Mouse (Mus musculus): Measurements from ENCODE around the gene Lrba.
A peak's percentile ranks its signal among the peaks of the same experiment; 100 is the strongest.

Gene Lrba

DNA sequence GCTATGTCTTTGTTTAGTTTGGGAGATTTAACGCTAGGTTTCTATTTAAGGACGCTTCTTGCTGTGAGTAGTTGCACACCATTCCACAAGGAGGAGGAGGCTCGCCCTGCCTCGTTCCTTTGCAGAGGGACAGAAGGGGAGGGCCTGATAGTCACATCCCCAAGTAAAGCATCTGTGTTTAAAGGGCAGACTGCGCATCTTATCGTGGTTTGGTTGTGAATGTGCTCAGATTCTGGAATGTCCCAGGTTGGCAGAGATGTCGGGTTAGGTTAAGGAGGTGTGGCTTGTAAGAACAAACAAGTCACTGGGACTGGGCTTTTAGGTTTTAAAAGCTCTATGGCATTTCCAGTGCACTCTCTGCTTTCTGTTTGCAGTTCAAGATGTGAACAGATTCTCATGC, 464.8 kb downstream of the Lrba start:
- no peak for DNase-seq

DNA sequence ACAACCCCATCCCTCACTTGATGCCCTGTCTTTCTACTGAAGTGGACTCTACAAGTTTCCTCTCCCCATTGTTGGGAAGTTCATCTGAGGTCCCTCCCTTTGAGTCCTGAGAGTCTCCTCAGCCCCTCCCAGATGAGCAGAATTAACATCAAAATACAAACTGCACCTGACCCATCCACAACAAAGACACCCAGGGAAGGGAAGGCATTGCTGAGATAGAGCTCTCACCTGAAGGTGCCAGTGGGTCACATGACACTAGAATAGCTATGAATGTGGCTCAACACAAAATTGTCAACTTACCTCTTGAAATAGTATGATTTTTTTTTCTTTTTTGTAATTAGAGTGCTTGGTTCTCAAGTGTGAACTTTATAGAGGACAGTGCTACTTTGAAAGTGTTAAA, 468.3 kb downstream of the Lrba start:
- no peak for DNase-seq

DNA sequence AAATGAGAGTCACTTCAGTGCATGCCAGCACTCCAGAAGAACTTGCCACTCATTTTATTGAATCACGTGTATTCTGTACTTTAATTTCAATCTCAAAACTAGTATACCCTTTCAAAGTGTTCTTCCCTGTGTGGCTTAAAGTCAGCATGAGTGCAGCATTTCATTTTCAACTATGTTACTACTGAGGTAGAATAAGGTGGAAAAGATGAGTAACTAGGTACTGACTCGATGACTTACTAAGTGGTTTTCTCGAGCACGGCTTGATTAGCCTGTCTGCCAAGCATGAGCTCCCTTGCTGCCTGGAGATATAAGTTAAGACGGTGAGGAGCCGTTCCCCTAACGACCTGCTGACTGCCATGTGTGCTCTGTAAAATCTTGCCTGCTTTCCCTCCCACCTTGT, 469.1 kb downstream of the Lrba start:
- no peak for DNase-seq

DNA sequence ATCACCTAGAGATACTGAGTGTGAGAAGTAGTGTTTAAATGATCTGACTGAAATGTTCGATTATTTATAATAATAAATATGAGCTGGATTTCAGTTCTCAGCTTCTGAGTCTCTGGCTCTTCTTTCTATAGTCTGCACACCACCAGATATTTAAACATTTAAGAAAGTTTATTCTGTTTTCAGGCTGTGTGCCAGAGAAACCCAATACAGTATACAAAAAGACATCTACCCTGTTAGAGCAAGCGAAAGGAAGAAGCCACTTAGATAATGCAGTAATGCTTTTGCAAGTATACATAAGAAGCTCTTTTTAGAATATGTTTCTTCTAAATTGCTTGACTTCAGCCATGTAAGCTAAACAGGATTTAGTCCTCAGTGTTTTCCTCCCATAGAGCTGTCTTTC, 474.5 kb downstream of the Lrba start:
- DNase-seq: no peak

DNA sequence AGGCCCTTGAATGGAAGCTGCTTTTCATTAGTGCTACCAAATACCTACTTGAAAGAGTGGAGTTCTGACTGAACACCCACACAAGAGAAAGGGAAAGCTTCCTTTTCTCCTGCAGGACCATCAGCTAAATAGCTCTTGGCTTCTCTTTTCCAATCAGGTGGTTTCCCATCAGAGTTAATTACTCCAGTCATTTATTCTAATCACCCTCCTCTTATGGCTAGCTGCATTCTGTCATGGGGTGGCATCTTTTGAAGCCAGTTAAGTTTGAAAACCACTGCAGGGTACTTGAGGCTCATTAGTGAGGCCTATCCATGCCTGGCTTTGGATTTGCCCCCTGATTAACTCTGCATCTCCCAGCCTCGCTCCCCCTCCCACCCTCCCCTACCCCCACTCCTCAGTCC, 476.7 kb downstream of the Lrba start:
- no peak for DNase-seq

GRCm38 (mm10) chr3:86709472-86709871, 485.0 kb downstream of the Lrba start:
- DNase-seq: no peak

- DNase-seq: no peak
Measured at GRCm38 (mm10) chr3:86711530-86711929, 487.1 kb downstream of the Lrba start.

DNA sequence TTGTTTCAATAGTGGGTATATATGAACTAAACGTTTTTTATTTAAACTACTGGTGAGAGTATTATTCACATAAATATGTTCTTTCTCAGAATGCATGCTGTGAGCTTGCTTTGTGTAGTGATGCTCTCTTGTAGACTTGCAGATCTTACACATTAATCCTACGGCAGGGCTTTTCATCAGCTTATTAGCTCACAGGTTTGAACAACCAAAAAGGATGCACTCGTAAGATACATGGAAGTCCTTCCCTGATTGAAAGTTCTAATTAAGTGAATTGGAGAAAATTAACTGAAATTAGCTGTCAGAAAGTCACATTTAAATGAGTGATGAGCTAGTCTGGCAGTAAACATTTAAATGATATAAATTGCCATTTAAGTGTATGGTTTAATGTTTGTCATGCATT, 488.3 kb downstream of the Lrba start:
- no peak for DNase-seq

GRCm38 (mm10) chr3:86714446-86714845, 490.0 kb downstream of the Lrba start:
- DNase-seq: no peak

- no peak for DNase-seq
Measured at GRCm38 (mm10) chr3:86723415-86724298, 499.2 kb downstream of the Lrba start.

- DNase-seq: no peak
Measured at GRCm38 (mm10) chr3:86725113-86725512, 500.6 kb downstream of the Lrba start.

GRCm38 (mm10) chr3:86738831-86739230, 514.4 kb downstream of the Lrba start:
- DNase-seq: no peak

DNA sequence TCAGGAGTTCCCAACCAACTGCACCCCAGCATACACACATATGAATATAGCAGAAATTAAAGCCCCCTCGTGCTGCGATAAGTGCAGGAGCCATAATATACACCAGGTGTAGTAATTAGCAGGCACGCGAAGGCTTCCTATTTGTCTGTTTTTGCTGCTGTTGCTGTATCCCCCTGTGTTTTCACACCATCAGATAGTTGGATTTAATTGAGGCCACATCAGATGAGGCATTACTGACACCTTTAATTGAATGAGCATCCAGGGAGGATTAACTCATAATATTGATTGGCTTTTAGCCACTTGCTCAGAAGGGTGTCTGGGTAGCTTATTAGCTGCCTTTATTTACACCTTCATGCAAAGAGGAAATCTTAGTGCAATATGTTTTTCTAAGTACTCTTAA, 515.3 kb downstream of the Lrba start:
- no peak for DNase-seq

DNA sequence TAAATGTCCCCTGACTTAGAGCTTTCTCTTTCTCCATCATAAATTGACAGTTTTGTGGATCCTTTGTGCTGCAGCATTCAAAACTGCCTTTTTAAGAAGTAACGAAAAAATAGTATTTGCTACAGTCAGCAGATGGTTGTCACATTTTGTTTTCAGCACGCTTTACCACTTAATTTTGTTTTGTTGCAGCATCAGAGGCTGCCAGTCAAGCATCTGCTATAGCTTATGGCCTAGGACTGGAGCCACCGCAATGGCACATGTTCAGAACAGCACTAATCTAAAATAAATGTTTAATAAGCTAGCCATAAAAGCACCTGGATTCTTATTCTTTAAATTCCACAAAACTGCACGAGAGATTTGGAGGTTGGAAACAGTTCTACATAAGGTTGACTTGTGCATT, 520.9 kb downstream of the Lrba start:
- no peak for DNase-seq

- DNase-seq: no peak
Measured at GRCm38 (mm10) chr3:86745769-86746512, 521.5 kb downstream of the Lrba start.

- DNase-seq: no peak
Measured at GRCm38 (mm10) chr3:86750652-86751051, 526.2 kb downstream of the Lrba start.

GRCm38 (mm10) chr3:86754178-86754577, 529.7 kb downstream of the Lrba start:
- peak; percentile 44 for DNase-seq

- DNase-seq: no peak
Measured at GRCm38 (mm10) chr3:86754595-86755557, 530.4 kb downstream of the Lrba start.

DNA sequence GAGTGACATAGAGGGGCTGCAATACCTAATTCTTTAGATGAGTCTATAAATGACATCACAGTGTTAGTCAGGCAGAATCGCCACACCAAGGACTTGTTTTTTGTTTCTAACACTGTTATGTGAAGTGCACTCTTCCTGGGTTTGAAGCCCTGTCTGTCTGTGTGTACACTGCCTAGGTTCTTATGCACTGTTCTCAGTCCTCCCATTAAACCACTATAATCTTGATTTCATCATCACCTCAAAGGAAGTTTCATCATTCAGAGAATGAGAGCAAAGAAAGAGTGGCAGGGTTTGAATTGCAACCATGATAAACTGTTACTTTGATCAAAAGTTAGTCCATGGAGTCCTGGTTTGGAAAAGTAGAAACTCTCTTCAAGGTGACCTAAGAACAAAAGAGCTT, 532.1 kb downstream of the Lrba start:
- no peak for DNase-seq

- no peak for DNase-seq
Measured at GRCm38 (mm10) chr3:86758727-86759126, 534.2 kb downstream of the Lrba start.

DNA sequence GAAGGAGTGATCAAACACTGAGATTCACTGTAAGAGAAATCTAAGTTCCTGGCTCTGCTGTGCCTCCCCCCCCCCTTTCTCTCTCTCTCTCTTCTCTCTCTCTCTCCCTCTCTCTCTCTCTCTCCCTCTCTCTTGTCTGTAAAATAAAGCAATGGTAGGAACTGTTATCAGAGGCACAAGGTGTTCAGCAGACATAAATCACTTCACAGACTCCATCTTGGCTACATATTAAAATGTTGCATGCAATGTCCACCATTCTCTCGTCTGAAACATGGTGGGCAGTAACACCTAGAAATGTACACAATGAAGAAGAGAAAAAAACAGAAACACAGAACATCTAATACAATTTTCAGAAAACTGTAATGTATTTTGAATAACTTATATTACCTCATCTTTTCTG, 534.9 kb downstream of the Lrba start:
- no peak for DNase-seq

DNA sequence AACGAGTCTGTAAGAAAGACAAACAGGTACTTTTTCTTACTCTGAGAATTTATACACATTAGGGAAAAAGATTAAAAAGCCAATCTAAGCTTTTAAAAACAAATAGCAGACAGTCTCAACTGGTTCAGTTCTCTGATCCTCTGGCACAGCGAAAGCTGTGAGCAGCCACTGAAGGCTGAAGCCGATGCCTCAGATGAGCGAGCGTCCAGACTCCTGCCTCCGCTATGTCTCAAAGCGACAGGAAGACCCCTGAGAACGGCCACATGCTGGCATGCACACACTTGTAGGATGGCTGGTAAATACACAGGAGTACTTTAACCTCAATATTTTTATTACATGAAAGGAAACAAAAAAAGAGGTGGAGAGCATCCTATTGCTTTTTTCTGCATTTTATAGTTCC, 535.4 kb downstream of the Lrba start:
- no peak for DNase-seq

- no peak for DNase-seq
Measured at GRCm38 (mm10) chr3:86760474-86760873, 536.0 kb downstream of the Lrba start.
